Mouse (Mus musculus): Measurements from ENCODE around the gene Cryzl1. TPM values are rescaled to one million over a fixed set of nuclear protein-coding genes. Genes with fewer than 3 reads are reported as not detected.

The Cryzl1 gene
- total and polyA plus RNA-seq, 3 experiments = 19.2 to 26.0 (median 22.2) TPM

DNA sequence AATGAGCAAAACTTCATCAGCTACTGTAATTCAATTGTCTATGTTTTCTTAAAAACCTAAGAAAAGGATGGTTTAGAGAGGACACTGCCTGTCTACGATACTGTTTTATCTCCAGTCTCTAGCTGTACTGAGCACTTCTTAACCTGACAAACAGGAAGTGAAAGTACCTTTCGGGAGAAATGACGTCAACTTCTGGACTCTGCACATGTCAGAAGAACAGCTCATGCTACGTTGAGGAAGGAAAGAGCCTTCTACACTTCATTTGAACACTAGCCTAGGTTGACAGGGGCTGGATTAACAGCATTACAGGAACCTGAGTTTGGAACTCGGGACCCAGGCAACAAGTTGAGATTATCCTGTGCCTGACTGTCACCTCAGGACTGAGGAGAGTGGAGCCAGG, 43.2 kb downstream of the Cryzl1 start:
- H3K4me1 ChIP-seq (ENCODE audit: control insufficient read depth, insufficient read depth, low read length) = peaks cover 1% of the 10 kb centered on the region; the same call in 1 of the 2 replicates
- no peaks in the 10 kb centered on the region for H3K79me2 ChIP-seq (replicated peaks; ENCODE audit: control insufficient read depth, insufficient read depth, low read length)
- 60% methylated on average over 5 of the region's 5 CpGs for WGBS
- H3K9ac ChIP-seq (ENCODE audit: low read depth, low read length) = no peak overlapping the region
- H3K4me3 ChIP-seq = no peak overlapping the region
- TF ChIP-seq EP300 (IDR thresholded peaks at IDR 0.05; ENCODE audit: insufficient read depth, low read depth, low read length) (no peak), CTCF (IDR thresholded peaks at IDR 0.05) (no peak), POLR2A (IDR thresholded peaks at IDR 0.05; ENCODE audit: insufficient read depth, low read depth, low read length) (no peak)
- no peak for DNase-seq
- H3K27me3 ChIP-seq (ENCODE audit: control insufficient read depth, insufficient read depth, low read length) = no peaks in the 10 kb centered on the region
- H3K27ac ChIP-seq = no peak overlapping the region
- intact Hi-C loops (cut with DNase I) = loop anchor here (5.0 kb wide), 1 partner anchor 38 kb away; the partner anchor contains the start of genes Gart and Son
- no peaks in the 10 kb centered on the region for H3K36me3 ChIP-seq (ENCODE audit: control insufficient read depth, insufficient read depth, low read length)

DNA sequence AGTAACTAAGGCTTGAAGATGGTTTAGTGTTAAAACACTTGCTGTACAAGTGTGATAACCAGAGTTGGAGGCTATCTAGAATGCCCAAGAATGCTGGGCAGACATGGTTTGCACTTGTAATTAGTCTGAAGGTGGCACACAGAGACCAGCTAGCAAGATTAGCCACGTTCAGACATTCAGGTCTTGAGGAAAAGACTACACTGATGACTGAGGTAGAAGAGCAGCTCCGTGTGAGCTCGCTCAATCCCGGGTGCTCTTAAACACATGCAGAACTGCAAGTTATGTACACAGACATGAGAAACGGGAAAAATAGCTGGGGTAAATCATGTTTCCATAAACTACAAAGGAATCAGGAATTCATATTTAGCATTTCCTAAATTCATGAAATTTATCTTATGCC, 48.1 kb downstream of the Cryzl1 start:
- H3K27ac ChIP-seq = no peak overlapping the region
- TF ChIP-seq CTCF (IDR thresholded peaks at IDR 0.05) = no peak
- no peak for TF ChIP-seq EP300 (IDR thresholded peaks at IDR 0.05; ENCODE audit: insufficient read depth, low read depth, low read length)
- H3K9ac ChIP-seq (ENCODE audit: low read depth, low read length) = no peak overlapping the region
- no peaks in the 10 kb centered on the region for H3K4me1 ChIP-seq (ENCODE audit: control insufficient read depth, insufficient read depth, low read length)
- DNase-seq = no peak
- no peak overlapping the region for H3K4me3 ChIP-seq
- intact Hi-C loops (cut with DNase I) = no loop called here
- WGBS = 66% methylated on average over 5 of the region's 5 CpGs
- H3K27me3 ChIP-seq (ENCODE audit: control insufficient read depth, insufficient read depth, low read length) = no peaks in the 10 kb centered on the region
- peaks cover 9% of the 10 kb centered on the region; the same call in 1 of the 2 replicates for H3K36me3 ChIP-seq (ENCODE audit: control insufficient read depth, insufficient read depth, low read length)
- H3K79me2 ChIP-seq (replicated peaks; ENCODE audit: control insufficient read depth, insufficient read depth, low read length) = no peaks in the 10 kb centered on the region

DNA sequence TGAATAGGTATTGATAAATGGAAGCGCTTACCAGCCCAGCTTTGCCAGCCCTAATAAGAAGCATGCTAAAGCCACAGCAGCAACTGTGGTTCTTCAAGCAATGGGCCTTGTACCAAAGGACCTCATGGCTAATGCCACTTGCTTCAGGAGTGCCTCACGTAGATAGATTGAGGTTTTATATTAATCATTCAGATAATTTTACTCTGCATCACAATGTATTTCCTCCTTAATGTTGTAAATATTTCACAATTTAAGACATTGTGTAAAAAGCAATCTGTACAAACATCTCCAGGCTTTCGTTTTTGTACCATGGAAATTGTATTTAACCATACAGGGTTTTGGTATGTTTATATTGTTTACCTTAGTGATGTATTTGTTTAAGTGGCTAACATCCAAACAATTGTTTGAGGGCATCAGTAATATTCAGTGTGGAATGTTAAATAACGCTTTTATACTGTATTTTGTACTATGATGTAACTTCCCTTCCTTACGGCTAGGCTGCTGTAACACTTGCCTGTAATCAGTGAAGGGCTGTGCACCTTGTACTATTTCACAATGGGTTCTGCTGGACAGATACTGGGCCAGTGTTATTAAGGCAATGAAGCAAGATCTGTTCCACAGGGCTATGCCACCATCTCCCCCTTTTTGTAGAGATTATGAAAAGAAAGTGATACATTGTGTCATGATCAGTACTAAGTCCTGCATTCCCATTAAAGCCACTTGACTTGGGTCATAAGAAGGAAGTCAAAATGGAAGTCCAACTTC, 50.4 kb downstream of the Cryzl1 start:
- Histone ChIP-seq H3K9ac (ENCODE audit: low read depth, low read length) (no peak overlapping the region), H3K79me2 (replicated peaks; ENCODE audit: control insufficient read depth, insufficient read depth, low read length) (no peaks in the 10 kb centered on the region), H3K4me1 (ENCODE audit: control insufficient read depth, insufficient read depth, low read length) (no peaks in the 10 kb centered on the region), H3K27ac (no peak overlapping the region), H3K36me3 (ENCODE audit: control insufficient read depth, insufficient read depth, low read length) (peaks cover 18% of the 10 kb centered on the region), H3K27me3 (ENCODE audit: control insufficient read depth, insufficient read depth, low read length) (no peaks in the 10 kb centered on the region), H3K4me3 (no peak overlapping the region)
- WGBS = 76% methylated on average over 5 of the region's 5 CpGs
- DNase-seq = no peak
- intact Hi-C loops (cut with DNase I) = no loop called here
- TF ChIP-seq CTCF (IDR thresholded peaks at IDR 0.05) (no peak), POLR2A (IDR thresholded peaks at IDR 0.05; ENCODE audit: insufficient read depth, low read depth, low read length) (no peak), EP300 (IDR thresholded peaks at IDR 0.05; ENCODE audit: insufficient read depth, low read depth, low read length) (no peak)

DNA sequence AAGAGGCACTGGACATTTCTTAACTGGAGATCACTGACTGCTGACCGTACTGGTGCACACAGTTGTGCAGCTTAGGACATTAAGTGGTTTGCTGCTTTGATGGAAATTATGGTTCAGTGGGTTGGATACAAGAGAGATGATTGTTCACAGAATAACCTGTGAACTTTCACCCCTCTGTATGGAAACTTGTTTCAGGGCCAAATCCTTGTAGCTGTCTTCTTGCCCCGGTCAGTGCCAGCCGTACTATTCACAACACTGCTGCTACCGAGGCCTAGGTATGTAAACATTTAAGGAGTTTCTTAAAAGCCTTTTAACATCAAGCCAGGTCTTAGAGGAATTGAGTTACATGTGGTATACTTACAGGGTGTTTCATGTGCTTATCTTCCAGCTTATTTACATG, 54.3 kb downstream of the Cryzl1 start:
- H3K36me3 ChIP-seq (ENCODE audit: control insufficient read depth, insufficient read depth, low read length) = peaks cover 21% of the 10 kb centered on the region
- H3K9ac ChIP-seq (ENCODE audit: low read depth, low read length) = no peak overlapping the region
- H3K4me1 ChIP-seq (ENCODE audit: control insufficient read depth, insufficient read depth, low read length) = no peaks in the 10 kb centered on the region
- no peak for DNase-seq
- H3K4me3 ChIP-seq = no peak overlapping the region
- no peaks in the 10 kb centered on the region; the same call in 1 of the 2 replicates for H3K79me2 ChIP-seq (replicated peaks; ENCODE audit: control insufficient read depth, insufficient read depth, low read length)
- TF ChIP-seq POLR2A (IDR thresholded peaks at IDR 0.05; ENCODE audit: insufficient read depth, low read depth, low read length) (no peak), EP300 (IDR thresholded peaks at IDR 0.05; ENCODE audit: insufficient read depth, low read depth, low read length) (no peak), CTCF (IDR thresholded peaks at IDR 0.05) (no peak)
- H3K27ac ChIP-seq = no peak overlapping the region
- intact Hi-C loops (cut with DNase I) = no loop called here
- WGBS = 53% methylated on average over 4 of the region's 4 CpGs
- no peaks in the 10 kb centered on the region for H3K27me3 ChIP-seq (ENCODE audit: control insufficient read depth, insufficient read depth, low read length)

DNA sequence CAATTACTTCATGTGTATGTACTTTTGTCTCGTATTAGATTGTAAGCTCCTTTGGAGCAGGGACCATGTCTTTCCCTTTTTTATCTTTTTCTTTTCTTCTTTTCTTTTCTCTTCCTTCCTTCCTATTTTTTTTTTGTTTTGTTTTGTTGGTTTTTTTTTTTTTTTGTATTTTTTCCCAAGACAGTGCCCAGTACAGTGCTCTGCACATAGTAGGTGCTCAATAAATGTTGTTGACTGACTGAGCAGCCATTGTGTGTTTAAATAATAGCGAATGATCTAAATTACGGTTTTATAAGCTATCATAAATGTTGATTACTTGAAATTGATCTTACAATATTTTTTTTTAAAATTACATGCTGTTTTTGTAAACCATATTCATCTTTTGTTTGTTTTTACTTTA, 65.0 kb downstream of the Cryzl1 start:
- intact Hi-C loops (cut with DNase I) = loop anchor here (2.0 kb wide), 1 partner anchor 17 kb away; the partner anchor contains the start of genes Gart and Son
- no peaks in the 10 kb centered on the region for H3K27me3 ChIP-seq (ENCODE audit: control insufficient read depth, insufficient read depth, low read length)

DNA sequence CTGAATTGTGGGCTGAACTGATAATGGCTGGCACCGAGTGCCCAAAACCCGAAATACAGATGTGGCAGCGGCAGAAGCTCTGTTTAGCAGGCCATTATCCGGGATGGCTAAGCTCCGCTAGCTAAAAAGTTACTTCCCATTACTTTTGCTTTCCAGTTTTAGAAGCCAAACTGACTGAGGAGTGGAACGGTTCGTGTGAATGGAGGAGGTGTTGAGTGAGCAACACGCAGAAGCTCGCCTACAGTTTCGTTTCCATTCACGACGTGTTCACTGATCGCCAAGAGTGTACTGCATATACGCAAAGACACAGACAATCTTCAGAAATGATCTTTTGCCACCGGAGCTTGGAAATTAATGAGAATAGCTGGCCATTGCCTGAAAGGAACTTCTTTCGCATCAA, 66.4 kb downstream of the Cryzl1 start:
- no peak for TF ChIP-seq CTCF (IDR thresholded peaks at IDR 0.05)
- no peak for TF ChIP-seq POLR2A (IDR thresholded peaks at IDR 0.05; ENCODE audit: insufficient read depth, low read depth, low read length)
- no peak for TF ChIP-seq EP300 (IDR thresholded peaks at IDR 0.05; ENCODE audit: insufficient read depth, low read depth, low read length)
- H3K4me3 ChIP-seq = no peak overlapping the region
- no peak overlapping the region for H3K9ac ChIP-seq (ENCODE audit: low read depth, low read length)
- no peaks in the 10 kb centered on the region for H3K27me3 ChIP-seq (ENCODE audit: control insufficient read depth, insufficient read depth, low read length)
- DNase-seq = no peak
- intact Hi-C loops (cut with DNase I) = loop anchor here (2.0 kb wide), 1 partner anchor 16 kb away; the partner anchor contains the start of genes Gart and Son
- H3K27ac ChIP-seq = no peak overlapping the region
- WGBS = 58% methylated on average over 16 of the region's 16 CpGs
- H3K36me3 ChIP-seq (ENCODE audit: control insufficient read depth, insufficient read depth, low read length) = peaks cover 76% of the 10 kb centered on the region
- H3K4me1 ChIP-seq (ENCODE audit: control insufficient read depth, insufficient read depth, low read length) = peaks cover 11% of the 10 kb centered on the region
- peaks cover 6% of the 10 kb centered on the region; the same call in 1 of the 2 replicates for H3K79me2 ChIP-seq (replicated peaks; ENCODE audit: control insufficient read depth, insufficient read depth, low read length)

More for the DNA sequence above, 65.0 kb downstream of the Cryzl1 start:
- Histone ChIP-seq H3K4me3 (no peak overlapping the region), H3K79me2 (replicated peaks; ENCODE audit: control insufficient read depth, insufficient read depth, low read length) (peaks cover 1% of the 10 kb centered on the region; the same call in 1 of the 2 replicates), H3K4me1 (ENCODE audit: control insufficient read depth, insufficient read depth, low read length) (peaks cover 8% of the 10 kb centered on the region), H3K27ac (no peak overlapping the region), H3K36me3 (ENCODE audit: control insufficient read depth, insufficient read depth, low read length) (peaks cover 72% of the 10 kb centered on the region), H3K9ac (ENCODE audit: low read depth, low read length) (no peak overlapping the region)
- no peak for TF ChIP-seq EP300 (IDR thresholded peaks at IDR 0.05; ENCODE audit: insufficient read depth, low read depth, low read length)
- no peak for TF ChIP-seq POLR2A (IDR thresholded peaks at IDR 0.05; ENCODE audit: insufficient read depth, low read depth, low read length)
- no peak for TF ChIP-seq CTCF (IDR thresholded peaks at IDR 0.05)
- no peak for DNase-seq
- 89% methylated on average over 3 of the region's 3 CpGs for WGBS
